Mouse (Mus musculus) frontal cortex, adult 2 months (tissue): ENCODE data around the gene Ano1. TPM values are rescaled to one million over a fixed set of nuclear protein-coding genes. Genes with fewer than 3 reads are reported as not detected.

Source experiments
- DNase-seq, 2 experiments: peaks; one replicate each; pipeline ENCODE4 v3.0.0; 2022; ENCODE audit warnings: low spot score in 1 of 2; ENCODE audit errors: extremely low spot score in 1 of 2
- polyA plus RNA-seq: library from polyadenylated mRNA; depleted of rRNA; stranded (reverse); fragments of >200 nt; gene quantifications from 2 replicates; pipeline ENCODE4 v1.2.3, GENCODE M21; 2012

Ano1 gene
- polyA plus RNA-seq, 1 experiment: 8.9 TPM

DNA sequence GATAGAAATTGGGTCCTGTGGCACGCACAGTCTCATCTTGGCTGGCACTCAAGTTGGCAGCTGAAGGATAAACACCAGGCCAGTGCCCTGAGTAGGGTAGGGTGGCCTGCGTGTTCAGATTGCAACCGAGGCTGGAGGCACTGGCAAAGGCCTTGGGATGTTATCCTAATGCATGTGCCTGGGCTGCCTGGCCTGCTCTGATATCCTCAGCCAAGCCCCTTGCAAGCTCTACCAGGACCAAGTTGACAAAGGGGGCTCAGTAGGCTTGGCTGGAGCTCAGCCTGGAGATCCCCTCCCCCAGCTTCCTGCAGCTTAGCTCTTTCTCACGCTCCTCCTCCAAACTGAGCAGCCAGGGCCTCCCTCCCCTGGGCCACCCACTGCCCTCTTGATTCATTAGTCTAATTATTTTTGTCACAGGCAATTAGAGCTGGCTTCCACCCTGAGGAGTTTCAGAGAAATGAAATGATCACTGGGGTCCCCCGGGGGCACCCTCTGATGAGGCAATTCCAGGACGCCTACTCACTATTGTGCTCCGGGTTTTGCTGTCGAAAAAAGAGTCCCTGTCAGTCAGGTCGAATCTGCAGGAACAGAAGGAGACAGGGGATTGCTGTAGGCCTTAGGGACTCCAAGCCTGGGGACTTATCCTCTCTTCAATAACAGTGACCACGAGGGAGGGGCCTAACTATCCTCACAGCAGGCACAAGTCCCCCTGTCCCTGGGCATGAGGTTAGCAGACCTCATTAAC is 97.9 kb downstream of the Ano1 start:
- peak; percentile 40 to 67 for DNase-seq

DNA sequence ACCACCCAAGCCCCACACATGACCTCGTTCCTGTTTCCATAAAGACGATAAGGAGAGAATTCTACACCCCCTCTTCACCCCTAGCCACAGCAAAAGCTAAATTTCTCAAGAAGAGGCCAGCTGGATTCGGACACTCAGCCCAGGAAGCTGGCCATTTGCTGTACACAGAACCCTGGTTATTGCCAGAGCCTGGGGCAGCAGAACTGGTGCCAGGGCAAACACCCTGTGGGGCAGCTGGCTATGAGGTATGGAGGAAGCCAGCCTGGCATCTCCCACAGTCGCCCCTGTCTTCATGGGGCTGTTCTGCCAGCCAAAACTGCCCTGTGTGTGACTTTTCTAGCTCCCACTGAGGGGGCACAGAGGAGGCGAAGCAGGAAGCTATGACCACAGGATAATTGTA is 104.2 kb downstream of the Ano1 start:
- DNase-seq: no peak

DNA sequence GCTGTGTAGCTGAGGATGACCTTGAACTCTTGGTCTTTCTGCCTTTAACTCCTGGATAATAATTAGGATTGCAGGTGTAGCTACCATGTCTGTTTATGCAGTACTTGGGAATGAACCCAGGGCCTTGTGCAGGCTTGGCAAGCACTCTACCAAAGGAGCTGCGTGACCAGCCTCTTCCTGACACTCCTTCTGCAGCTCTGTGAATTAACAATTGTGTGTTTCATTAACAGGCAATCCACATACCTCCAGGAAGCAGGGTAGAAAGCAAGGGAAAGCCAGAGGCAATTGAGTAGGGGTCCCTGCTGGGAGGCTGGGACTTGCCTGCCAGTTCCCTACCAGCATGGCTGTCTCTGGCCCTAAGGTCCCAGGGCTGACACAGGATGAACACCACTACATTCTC is 111.0 kb downstream of the Ano1 start:
- no peak for DNase-seq

DNA sequence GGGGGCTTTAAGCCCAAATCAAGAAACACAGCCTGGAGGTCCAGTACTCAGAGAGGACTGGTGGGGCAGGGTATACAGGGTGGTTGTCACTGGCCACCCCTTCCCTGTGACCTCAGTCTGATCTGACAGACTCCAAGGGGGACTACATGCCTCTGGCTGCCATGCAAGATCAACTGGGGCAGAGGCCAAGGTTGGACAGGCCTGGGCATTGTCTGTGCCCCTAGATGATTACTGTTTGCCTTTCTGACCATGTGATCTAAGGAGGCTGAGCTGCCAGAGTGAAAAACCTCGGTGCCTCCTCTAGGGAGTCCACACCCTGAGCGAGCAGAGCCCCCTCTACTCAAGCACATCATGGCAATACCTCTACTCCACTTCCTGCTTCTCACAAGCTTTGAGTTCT is 115.8 kb downstream of the Ano1 start:
- DNase-seq: no peak

DNA sequence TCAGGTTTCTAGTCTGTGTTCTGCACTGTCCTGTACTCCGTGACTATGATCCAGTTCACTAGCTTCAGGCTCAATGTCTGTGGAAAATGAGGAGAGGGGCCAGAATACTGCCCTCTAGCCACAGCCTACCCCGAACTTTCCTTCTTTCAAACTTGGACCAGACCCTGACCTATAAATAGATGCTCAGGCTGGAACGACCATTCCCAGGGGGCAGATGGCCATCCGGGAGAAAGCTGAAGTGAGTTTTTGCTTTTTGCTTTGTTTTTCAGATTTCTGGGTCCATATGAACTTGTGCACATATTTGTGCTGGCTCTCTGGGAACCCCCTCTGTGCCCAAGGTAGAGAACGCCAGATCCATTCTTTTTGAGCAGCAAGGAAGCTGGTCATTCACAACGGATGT is 116.9 kb downstream of the Ano1 start:
- no peak for DNase-seq

DNA sequence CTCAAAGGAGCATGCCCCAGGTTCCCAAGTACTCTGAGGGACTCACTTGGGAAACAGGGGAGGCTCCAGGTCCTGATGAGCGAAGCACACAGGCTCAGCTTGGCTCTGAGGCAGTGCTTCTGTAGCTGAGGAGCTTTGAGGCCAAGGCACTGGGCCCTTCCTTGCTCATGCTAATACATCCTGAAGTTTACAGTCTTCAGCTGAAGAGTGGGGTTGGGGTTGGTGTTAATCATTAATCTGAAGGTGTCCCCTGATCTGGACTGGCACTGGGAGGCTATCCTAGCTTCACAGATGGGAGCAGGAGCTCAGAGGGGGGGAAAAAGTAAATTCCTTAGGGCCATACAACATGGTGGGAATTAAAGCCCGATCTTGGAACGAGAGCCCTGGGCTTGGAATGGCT is 117.3 kb downstream of the Ano1 start:
- no peak for DNase-seq

DNA sequence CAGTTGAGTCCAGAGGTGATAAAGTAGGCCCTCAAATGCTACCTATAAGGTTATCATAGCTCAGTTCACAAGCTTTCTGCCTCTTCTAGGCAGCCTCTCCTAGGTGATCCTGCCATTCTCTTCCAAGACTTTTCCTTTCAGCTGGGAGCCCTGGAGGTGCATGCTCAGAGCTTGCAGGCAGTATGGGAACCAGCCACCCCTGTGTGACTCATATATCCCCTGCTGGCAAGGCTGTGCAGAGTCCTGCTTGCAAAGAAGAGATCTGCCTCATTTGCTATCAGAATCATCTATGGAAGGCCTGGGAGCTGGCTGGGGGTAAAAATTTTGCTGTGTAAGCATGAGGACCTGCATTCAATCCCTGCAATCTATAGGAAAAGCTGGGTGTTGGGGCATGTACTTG is 119.5 kb downstream of the Ano1 start:
- no peak for DNase-seq

DNA sequence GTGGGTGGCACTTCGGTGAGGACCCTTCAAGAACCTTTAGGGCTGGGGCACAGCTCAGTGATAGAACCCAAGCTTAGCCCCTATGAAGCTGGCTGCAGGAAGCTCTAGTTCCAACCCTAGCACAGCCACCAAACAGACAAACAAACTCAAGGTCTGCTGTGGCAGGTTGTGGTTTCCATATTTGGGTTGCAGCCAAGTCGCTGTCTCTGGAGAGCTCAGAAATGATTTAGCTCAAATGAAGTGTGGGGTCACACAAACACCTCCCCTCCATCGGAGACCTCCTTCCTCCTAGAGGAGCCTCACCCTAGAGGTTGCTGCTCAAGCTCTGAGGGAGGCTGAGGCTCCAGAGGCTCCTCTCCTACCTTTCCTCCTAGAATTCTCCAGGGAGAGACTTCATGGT is 121.2 kb downstream of the Ano1 start:
- no peak for DNase-seq

DNA sequence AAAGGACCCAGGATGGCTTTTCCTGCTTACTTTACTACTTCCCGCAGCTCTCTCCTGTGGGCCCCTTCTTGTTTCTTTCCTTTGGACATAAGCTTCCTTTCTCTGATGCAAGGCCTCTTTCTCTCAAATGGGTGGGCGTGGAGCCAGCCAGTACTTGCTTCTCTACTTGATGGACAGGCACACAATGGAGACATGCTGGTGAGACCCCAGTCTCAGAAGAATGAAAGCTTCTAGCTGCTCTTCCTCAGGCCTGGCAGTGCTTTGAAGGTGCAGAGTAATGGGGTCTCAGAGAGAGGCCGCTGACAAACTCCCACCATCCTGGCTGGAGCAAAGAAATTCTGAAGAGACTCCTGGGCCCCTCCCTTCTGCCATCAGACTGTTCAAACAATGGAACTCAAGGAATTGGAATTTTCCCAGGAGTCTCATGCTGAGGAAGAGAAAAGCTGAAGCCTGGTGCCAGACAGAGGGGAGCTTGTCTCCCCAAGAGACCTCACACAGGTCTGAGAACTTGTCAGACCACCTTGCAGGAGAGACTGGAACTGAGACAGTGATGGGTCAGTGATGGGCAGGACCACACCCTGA is 123.3 kb downstream of the Ano1 start:
- DNase-seq: no peak

DNA sequence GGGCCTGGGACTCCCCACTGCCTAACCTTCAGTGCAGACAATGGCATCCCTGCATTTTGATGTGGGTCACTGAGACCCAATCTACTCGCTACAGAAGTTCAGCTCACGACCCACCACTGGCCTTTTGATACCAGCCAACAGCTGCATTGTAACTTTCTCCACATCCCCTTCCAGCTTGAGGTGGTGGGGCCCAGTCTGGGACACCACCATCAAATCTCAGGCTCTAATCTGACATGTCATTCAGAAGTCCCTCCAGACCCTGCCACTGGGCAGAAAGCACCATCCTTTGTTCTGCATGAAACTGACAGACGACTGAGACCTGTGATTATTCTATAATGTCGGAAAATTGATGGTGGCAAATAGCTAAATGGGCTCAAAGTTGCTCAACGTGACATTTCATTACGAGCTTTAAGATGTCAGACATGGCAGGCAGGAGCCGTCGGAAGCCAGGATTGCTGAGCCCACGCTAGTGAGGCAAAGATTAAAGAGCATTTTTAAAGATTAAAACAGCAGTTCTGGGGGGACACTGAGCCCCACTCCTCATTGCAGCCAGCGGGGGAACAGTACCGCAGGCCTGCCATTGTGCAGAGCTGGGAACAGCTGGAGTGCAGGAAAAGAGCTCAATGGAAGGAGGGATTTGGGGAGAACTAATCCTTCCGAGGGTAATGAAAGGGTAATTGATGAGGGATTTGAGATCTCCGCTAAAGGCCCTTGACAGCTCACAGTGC is 124.0 kb downstream of the Ano1 start:
- DNase-seq: no peak

DNA sequence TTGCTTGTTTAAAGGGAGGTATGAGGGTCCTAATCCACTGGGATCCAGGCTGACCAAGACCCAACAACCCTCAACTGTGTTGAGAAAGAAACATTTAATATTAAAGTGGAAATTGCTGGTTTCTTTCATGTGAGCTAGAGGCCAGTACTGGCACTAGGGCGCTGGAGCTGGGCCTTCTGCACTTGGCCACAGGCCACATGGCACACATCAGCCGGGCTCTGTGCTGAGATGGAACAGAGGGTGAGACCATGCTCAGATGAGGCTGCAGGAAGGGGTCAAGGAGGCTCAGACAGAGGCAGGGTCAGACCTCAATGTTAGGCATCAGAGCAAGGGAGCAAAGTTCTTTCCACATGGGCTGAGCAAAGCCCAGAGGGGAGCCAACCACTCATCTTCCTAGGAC is 125.7 kb downstream of the Ano1 start:
- peak in 1 of 2 experiments; percentile 10 for DNase-seq

DNA sequence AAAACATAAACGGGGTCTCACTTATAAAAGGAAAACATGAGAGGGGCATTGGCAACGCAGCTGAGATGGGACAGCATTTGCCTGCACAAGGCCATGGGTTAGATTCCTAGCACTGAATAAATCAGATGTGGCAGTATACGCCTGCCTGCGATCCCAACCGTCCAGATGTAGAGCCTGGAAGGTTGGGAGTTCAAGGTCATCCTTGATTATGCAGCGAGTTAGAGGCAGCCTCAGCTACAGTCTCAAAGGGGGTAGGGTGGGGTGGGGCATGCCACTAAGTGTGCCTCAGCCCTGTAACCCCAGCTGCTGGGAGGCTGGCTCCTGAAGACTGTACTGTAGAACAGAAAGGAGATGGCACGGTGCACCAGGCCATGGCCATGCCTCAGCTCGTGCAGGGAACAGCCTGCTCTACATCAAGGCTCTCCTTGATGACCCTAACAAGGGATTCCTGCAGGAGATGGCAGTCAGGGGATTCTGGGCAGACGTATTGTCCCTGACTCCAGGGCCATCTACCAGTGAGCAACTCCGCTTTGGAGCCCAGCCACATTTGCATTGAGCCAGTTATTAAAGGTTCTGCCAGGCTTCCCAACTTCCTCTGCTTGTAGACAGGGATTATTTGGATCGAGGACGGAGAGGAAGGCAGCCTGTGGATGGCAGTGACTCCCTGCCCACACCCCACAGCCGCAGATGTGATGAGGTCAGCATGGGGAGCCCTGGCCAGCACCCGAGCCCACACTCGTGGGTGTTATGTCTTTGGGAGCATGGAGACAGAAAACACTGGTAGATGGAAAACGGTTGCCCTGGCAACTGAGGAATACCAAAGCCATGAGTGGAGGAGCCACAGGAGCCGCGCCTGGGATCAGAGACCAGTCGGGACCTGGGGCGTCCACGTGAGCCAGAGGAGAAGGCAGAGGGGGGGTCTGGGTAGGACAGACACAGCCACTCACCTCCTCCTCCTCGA is 130.8 kb downstream of the Ano1 start:
- peak in 1 of 2 experiments; percentile 33 for DNase-seq

DNA sequence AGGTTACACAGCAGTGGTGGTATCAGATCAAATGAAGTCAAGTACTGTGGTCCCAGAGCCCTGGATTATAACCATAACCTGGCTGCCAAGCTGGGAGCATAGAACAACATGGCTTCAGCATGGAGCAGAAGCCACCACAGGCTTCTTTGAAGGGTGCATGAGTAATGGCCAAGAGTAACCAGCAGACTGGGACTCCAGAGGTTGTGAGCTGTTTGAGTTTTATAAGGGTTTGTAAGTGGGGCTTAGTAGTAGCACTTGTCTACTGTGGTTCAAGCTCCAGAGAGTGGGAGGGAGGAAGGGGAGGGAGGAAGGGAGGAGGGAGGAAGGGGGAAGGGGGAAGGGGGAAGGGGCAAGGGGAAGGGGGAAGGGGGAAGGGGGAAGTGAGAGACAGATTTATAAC is 131.5 kb downstream of the Ano1 start:
- no peak for DNase-seq

DNA sequence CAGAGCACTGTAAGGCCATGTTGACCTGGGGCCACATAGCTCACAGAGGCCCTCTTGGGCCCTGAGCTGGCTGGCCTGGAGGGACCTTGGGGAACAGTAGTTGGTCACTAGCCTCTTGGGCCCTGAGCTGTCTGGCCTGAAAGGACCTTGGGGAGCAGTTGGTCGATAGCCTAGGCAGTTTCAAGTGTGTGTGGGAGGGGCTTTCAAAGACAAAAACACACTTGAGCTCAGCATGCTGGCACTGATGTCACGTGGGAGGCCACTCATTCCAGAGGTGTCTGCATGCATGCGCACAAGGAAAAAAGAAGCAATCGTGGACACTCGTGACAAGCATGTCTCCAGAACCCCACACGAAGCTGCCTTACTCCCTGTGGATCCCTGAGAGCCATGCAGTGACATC is 136.4 kb downstream of the Ano1 start:
- no peak for DNase-seq

DNA sequence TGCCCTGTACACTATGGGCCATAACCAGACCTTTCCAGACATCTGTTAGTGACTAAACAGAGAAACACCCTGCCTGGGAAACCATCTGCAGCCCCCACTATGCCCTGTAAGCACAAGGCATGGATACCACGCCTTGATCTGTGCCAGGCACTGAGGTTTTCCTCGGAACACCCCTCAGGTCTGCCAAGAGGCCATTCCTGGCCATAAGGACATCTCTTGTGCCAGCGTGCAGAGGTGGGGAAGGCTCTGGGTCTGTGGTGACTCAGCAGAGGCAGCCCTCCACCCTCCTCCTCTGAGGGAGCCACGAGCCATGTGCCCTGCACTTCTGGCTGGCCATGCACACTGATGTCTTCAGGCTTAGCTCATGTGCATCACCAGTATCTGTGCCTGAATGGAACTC is 138.9 kb downstream of the Ano1 start:
- no peak for DNase-seq

DNA sequence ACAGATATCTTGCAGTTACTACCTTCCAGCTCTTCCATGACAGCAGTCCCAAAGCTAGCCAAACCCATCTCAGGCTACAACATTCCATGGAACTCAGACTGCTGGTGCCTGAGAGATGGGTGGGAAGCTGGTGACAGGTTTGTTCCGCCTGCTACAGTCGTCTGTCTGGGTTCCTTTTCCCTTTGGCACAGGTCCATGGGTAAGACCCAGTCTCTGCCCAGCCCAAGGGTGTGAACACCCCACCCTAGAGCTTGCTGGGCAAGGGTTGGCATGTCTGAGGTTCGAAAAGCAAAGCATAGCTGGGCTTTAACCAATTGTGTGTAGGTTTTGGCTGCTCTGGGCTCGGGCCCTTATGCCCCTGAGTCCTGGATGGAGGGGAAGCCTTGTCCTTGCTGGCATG is 139.4 kb downstream of the Ano1 start:
- DNase-seq: no peak

DNA sequence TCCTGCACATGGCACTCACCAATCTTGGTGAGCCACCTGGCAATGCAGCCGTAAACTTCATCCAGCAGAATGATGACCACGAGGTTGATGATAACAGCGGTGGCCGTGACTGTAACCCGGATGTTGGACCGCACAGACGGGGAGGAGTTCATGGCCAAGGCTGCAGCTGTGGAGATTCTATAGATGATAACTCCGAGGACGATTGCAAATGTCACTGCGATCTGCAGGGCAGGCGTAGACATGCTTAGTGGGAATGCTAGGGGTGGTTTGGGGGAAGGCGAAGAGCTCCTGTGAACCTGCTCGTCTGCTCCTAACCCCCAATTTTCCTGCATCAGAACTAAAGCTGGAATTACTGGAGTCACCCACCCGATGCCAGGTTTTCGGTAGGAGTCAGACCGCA is 140.2 kb downstream of the Ano1 start:
- DNase-seq: no peak

DNA sequence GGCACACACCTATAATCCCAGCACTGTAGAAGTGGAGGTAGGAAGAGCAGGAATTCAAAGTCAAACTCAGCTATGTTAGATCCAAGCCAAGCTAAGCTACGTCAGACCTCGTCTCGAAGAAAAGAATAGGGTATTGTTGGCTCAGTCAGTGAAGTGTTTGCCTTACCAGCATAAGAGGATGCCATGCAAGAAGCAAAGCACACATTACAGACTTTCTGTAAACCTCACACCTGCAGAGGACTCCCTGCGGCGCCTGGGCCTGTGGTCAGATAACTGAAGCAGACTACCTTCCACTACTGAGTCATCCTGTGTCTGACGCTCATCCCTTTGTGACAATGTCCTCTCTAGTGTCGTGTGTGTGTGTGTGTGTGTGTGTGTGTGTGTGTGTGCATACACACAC is 142.2 kb downstream of the Ano1 start:
- no peak for DNase-seq

DNA sequence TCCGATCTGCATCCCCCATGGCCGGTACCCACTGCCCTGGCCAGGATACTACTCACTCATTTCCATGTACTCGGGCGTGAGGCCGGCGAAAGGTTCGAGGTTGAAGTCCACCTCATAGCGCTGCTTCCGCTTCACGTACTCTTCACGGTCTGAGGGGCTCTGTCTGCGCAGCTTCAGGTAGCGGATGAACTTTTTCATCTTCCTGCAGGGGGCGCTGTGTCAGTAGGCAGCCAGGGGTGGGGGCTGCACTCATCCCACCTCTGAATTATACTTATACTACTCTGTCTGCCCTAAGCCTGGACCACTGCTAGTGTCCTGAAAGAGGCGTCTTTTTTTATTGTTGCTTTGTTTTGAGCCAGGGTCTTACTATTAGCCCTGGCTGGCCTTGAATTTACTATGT is 143.9 kb downstream of the Ano1 start:
- no peak for DNase-seq

DNA sequence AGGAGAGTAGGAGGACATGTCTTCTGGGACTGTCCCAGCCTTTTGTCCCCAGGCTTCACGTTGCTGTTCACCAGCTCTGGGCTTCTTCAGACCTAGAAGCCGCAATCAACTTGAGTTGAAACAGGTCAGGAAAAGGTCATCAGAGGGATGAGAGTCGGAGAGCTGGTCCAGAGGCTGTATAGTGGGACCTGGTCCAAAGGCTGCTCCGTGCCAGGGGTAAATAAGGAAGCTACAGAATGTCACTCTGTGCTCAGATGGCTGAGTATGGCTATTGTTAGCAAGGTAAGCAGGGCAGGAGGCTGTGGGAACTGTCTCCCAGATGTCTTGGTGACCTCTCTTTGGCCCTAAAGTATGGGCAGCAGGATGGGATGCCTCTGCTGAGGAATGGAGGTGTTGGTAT is 147.0 kb downstream of the Ano1 start:
- DNase-seq: no peak

DNA sequence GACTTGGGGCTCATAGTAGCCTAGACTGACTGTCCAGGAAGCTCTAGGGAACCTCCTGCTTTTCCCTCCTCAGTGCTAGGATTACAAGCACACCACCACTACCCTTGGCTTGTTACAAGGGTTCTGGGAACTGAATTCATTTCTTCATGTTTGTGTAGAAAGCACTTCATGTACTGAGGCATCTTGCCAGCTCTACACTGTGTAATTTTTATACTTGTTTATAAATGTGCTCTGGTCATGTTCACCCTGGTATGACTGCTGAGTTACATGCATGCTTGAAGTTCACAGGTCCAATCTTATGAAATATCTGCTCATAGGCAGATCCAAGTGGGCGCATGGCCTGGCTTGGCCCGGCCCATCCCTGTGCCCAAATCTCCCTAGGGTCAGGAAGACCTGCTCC is 147.5 kb downstream of the Ano1 start:
- DNase-seq: no peak
